Mouse (Mus musculus) gastrocnemius, postnatal 4 days (tissue): ENCODE measurements around the gene 4930442H23Rik. TPM values are rescaled to one million over a fixed set of nuclear protein-coding genes. Genes with fewer than 3 reads are reported as not detected.

Experiments
- total RNA-seq, 2 experiments: library from RNA; stranded (reverse); gene quantifications; 2 replicates each; pipeline ENCODE4 v1.2.3; 2021

The 4930442H23Rik gene
- total RNA-seq, 2 experiments from 2014 or later = not detected

Other genes with a start within 250 kb of the 4930442H23Rik start
- gene Gng7, start 168.9 kb downstream of the 4930442H23Rik start, total RNA-seq = 1 to 10 TPM; 1.9 to 2.0 TPM
- gene Diras1, start 158.2 kb downstream of the 4930442H23Rik start, total RNA-seq = under 1 TPM in 1 of 2 experiments, not detected in 1; 0.10 TPM
- 10 to 100 TPM; 11.2 to 11.9 TPM for gene Slc39a3, start 146.4 kb downstream of the 4930442H23Rik start, total RNA-seq
- gene Sgta, start 123.7 kb downstream of the 4930442H23Rik start, total RNA-seq = 100 to 1,000 TPM in 1 of 2 experiments, 10 to 100 TPM in 1; 98.0 to 100 TPM
- gene Thop1, start 113.8 kb downstream of the 4930442H23Rik start, total RNA-seq = 10 to 100 TPM; 40.6 to 44.0 TPM
- gene Creb3l3, start 85.0 kb downstream of the 4930442H23Rik start, total RNA-seq = 1 to 10 TPM; 1.2 to 1.5 TPM
- 100 to 1,000 TPM; 148 to 152 TPM for gene Map2k2, start 77.9 kb downstream of the 4930442H23Rik start, total RNA-seq
- gene Zbtb7a, start 48.6 kb downstream of the 4930442H23Rik start, total RNA-seq = 10 to 100 TPM; 37.7 to 42.0 TPM
- gene Pias4, start 15.9 kb downstream of the 4930442H23Rik start, total RNA-seq = 10 to 100 TPM; 22.1 to 22.5 TPM
- 1,000 to 10,000 TPM; 1,324 to 1,404 TPM for gene Eef2, start 7.2 kb downstream of the 4930442H23Rik start, total RNA-seq
- 10 to 100 TPM; 40.2 to 41.4 TPM for gene Dapk3, start 844 bp downstream of the 4930442H23Rik start, total RNA-seq
- gene Nmrk2, start 18.2 kb upstream of the 4930442H23Rik start, total RNA-seq = 1 to 10 TPM; 1.2 to 1.5 TPM
- gene Atcay, start 47.0 kb upstream of the 4930442H23Rik start, total RNA-seq = under 1 TPM; 0.08 to 0.12 TPM
- gene Zfr2, start 49.3 kb upstream of the 4930442H23Rik start, total RNA-seq = 1 to 10 TPM; 4.3 to 5.6 TPM
- gene Matk, start 69.1 kb upstream of the 4930442H23Rik start, total RNA-seq = under 1 TPM; 0.34 to 0.78 TPM
- 10 to 100 TPM; 90.0 to 97.6 TPM for gene Mrpl54, start 83.1 kb upstream of the 4930442H23Rik start, total RNA-seq
- 10 to 100 TPM; 49.2 to 50.2 TPM for gene Apba3, start 83.1 kb upstream of the 4930442H23Rik start, total RNA-seq
- under 1 TPM; 0.25 to 0.44 TPM for gene Tjp3, start 107.7 kb upstream of the 4930442H23Rik start, total RNA-seq
- 10 to 100 TPM; 35.8 TPM for gene Pip5k1c, start 109.1 kb upstream of the 4930442H23Rik start, total RNA-seq
- gene Cactin, start 137.3 kb upstream of the 4930442H23Rik start, total RNA-seq = 10 to 100 TPM; 17.8 to 18.3 TPM
- 1 to 10 TPM; 4.8 to 5.8 TPM for gene Tbxa2r, start 144.9 kb upstream of the 4930442H23Rik start, total RNA-seq
- under 1 TPM; 0.66 to 0.86 TPM for gene Gipc3, start 159.4 kb upstream of the 4930442H23Rik start, total RNA-seq
- gene Hmg20b, start 166.6 kb upstream of the 4930442H23Rik start, total RNA-seq = 10 to 100 TPM; 46.2 to 58.6 TPM
- gene Mfsd12, start 173.6 kb upstream of the 4930442H23Rik start, total RNA-seq = 1 to 10 TPM; 8.6 to 9.9 TPM
- gene 4930404N11Rik, start 182.0 kb upstream of the 4930442H23Rik start, total RNA-seq = 1 to 10 TPM; 1.7 to 1.8 TPM
- 10 to 100 TPM; 32.2 to 33.5 TPM for gene Fzr1, start 194.7 kb upstream of the 4930442H23Rik start, total RNA-seq
- 10 to 100 TPM; 48.1 to 48.5 TPM for gene Dohh, start 200.6 kb upstream of the 4930442H23Rik start, total RNA-seq
- 1 to 10 TPM in 1 of 2 experiments, under 1 TPM in 1; 0.70 to 1.5 TPM for gene Gm48551, start 200.6 kb upstream of the 4930442H23Rik start, total RNA-seq
- gene Gm48552, start 205.2 kb upstream of the 4930442H23Rik start, total RNA-seq = 1 to 10 TPM; 1.3 to 2.0 TPM
- under 1 TPM; 0.91 to 0.98 TPM for gene Smim24, start 209.2 kb upstream of the 4930442H23Rik start, total RNA-seq